7 mouse cellular contexts compared by ENCODE assay signal in the genomic region with DNA sequence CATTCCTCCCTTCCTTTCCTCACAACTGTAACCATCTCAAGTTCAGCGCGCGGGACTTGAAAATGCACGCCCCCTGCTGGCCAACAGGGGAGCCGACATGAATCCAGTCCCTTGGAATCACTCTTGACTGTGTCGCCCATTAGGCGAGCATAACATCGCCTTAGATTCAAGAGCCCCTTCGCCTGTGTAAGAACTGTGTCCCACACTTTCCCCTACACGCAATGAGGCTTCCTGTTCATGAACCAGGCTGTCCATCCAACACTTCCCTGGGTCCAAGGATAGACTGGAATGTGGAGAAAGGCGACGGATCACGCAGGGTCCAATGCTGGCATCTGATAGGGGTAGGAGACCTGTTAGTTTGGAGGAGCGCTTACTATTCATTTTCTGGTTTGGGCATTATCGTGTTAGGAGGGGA. TPM values are rescaled to one million over a fixed set of nuclear protein-coding genes. Genes with fewer than 3 reads are reported as not detected.
DNase-seq lines count a peak whose midpoint lies in the region; ATAC-seq and TF ChIP-seq lines count a peak whose summit lies in the region.

No protein-coding gene starts in this region.

- peak; percentile 81 for DNase-seq in R1 (ENCODE audit: low read depth, low spot score)
- peak; percentile 75 for DNase-seq in cerebellum, adult 11-12 months
- DNase-seq in left cerebral cortex, adult 2 months (ENCODE audit: extremely low spot score in 1 of 2, low spot score in 2 of 2): peak; percentile 66 to 78
- peak; percentile 76 for DNase-seq in right cerebral cortex, postnatal 14 days

- peak overlapping the region; percentile 39 for H3K4me3 ChIP-seq in forebrain, embryonic 16.5 days (replicated peaks; ENCODE audit: low read length)
- H3K4me3 ChIP-seq in hindbrain, embryonic 12.5 days: peak overlapping the region; percentile 42
- H3K4me3 ChIP-seq in left cerebral cortex, adult 2 months: peak overlapping the region; percentile 57
- peak overlapping the region; percentile 70 for H3K4me3 ChIP-seq in megakaryocyte, embryonic 14.5 days (replicated peaks)

- H3K9ac ChIP-seq in forebrain, embryonic 16.5 days (replicated peaks; ENCODE audit: low read depth, low read length): peak overlapping the region; percentile 43
- H3K9ac ChIP-seq in hindbrain, embryonic 12.5 days: no peak overlapping the region; the same call in 1 of the 2 replicates

- WGBS in forebrain, embryonic 16.5 days: 3% methylated on average over 15 of the region's 15 CpGs
- 1% methylated on average over 15 of the region's 15 CpGs for WGBS in hindbrain, embryonic 12.5 days

- intact Hi-C loops in left cerebral cortex, adult 2 months (cut with DNase I): loop anchor here (2.0 kb wide), 1 partner anchor 46 kb away; no protein-coding TSS in a partner anchor

- no peaks in the 10 kb centered on the region for H3K36me3 ChIP-seq in forebrain, embryonic 16.5 days (ENCODE audit: control insufficient read depth, insufficient read depth)
- no peaks in the 10 kb centered on the region for H3K36me3 ChIP-seq in hindbrain, embryonic 12.5 days
- H3K36me3 ChIP-seq in megakaryocyte, embryonic 14.5 days (replicated peaks; ENCODE audit: low read length): no peaks in the 10 kb centered on the region

- H3K4me1 ChIP-seq in forebrain, embryonic 16.5 days (replicated peaks; ENCODE audit: control insufficient read depth, insufficient read depth, low read length): peaks cover 12% of the 10 kb centered on the region
- H3K4me1 ChIP-seq in hindbrain, embryonic 12.5 days: peaks cover 11% of the 10 kb centered on the region
- peaks cover 33% of the 10 kb centered on the region for H3K4me1 ChIP-seq in megakaryocyte, embryonic 14.5 days

- no peak overlapping the region for H3K27ac ChIP-seq in forebrain, embryonic 16.5 days (ENCODE audit: low read length)
- no peak overlapping the region for H3K27ac ChIP-seq in hindbrain, embryonic 12.5 days
- H3K27ac ChIP-seq in left cerebral cortex, adult 2 months: peak overlapping the region; percentile 60; the same call in 1 of the 2 replicates

- peak overlapping the region; percentile 73 for H3K4me2 ChIP-seq in forebrain, embryonic 16.5 days (ENCODE audit: low read length)
- peak overlapping the region; percentile 89 for H3K4me2 ChIP-seq in hindbrain, embryonic 12.5 days (replicated peaks)

- peaks cover 14% of the 10 kb centered on the region for H3K27me3 ChIP-seq in forebrain, embryonic 16.5 days (replicated peaks; ENCODE audit: control insufficient read depth, insufficient read depth, low read length)
- H3K27me3 ChIP-seq in hindbrain, embryonic 12.5 days: peaks cover 48% of the 10 kb centered on the region
- H3K27me3 ChIP-seq in megakaryocyte, embryonic 14.5 days (replicated peaks): peaks cover 84% of the 10 kb centered on the region

- peak; percentile 93 for TF ChIP-seq CTCF in left cerebral cortex, adult 2 months (IDR thresholded peaks at IDR 0.05)

- ATAC-seq in forebrain, embryonic 16.5 days: peak; percentile 78
- ATAC-seq in hindbrain, embryonic 12.5 days (ENCODE audit: low FRiP score): peak; percentile 63

- H3K9me3 ChIP-seq in forebrain, embryonic 16.5 days (ENCODE audit: control insufficient read depth, low read length): no peaks in the 10 kb centered on the region
- H3K9me3 ChIP-seq in hindbrain, embryonic 12.5 days (replicated peaks): no peaks in the 10 kb centered on the region
- no peaks in the 10 kb centered on the region for H3K9me3 ChIP-seq in megakaryocyte, embryonic 14.5 days

RNA-seq across cellular contexts. Expression of gene Nt5c1a, which starts 0.5 kb away (rescaled TPM):
- polyA plus RNA-seq in forebrain, embryonic 16.5 days (2015; fragmentation: Nextera tagmentation; extraction: Ambion mirVana): not detected in 2 replicates
- polyA plus RNA-seq in hindbrain, embryonic 12.5 days (2016; fragmentation: Nextera tagmentation; extraction: Ambion mirVana): not detected in 2 replicates
- total RNA-seq in left cerebral cortex, adult 2 months (2021): 10 to 100 TPM in 1 of 2 experiments, 1 to 10 TPM in 1; 9.3 to 11.4 TPM
- polyA plus RNA-seq in megakaryocyte, embryonic 14.5 days (2012; ENCODE audit: insufficient read depth, low replicate concordance): not detected in 2 replicates

RNA-seq across cellular contexts. Expression of gene Hpcal4, which starts 17.8 kb away (rescaled TPM):
- 30.6 and 55.7 TPM in 2 replicates for polyA plus RNA-seq in forebrain, embryonic 16.5 days (2015; fragmentation: Nextera tagmentation; extraction: Ambion mirVana)
- 2.7 and 3.7 TPM in 2 replicates for polyA plus RNA-seq in hindbrain, embryonic 12.5 days (2016; fragmentation: Nextera tagmentation; extraction: Ambion mirVana)
- 100 to 1,000 TPM; 530 to 532 TPM for total RNA-seq in left cerebral cortex, adult 2 months (2021)
- not detected in 2 replicates for polyA plus RNA-seq in megakaryocyte, embryonic 14.5 days (2012; ENCODE audit: insufficient read depth, low replicate concordance)

RNA-seq across cellular contexts. Expression of gene Heyl, which starts 32.6 kb away (rescaled TPM):
- polyA plus RNA-seq in forebrain, embryonic 16.5 days (2015; fragmentation: Nextera tagmentation; extraction: Ambion mirVana): 4.5 and 5.3 TPM in 2 replicates
- polyA plus RNA-seq in hindbrain, embryonic 12.5 days (2016; fragmentation: Nextera tagmentation; extraction: Ambion mirVana): 8.6 and 10.1 TPM in 2 replicates
- 1 to 10 TPM; 2.7 to 3.9 TPM for total RNA-seq in left cerebral cortex, adult 2 months (2021)
- polyA plus RNA-seq in megakaryocyte, embryonic 14.5 days (2012; ENCODE audit: insufficient read depth, low replicate concordance): not detected in 2 replicates
